Mouse (Mus musculus): Measurements from ENCODE around the gene Oard1.

Oard1 gene

DNA sequence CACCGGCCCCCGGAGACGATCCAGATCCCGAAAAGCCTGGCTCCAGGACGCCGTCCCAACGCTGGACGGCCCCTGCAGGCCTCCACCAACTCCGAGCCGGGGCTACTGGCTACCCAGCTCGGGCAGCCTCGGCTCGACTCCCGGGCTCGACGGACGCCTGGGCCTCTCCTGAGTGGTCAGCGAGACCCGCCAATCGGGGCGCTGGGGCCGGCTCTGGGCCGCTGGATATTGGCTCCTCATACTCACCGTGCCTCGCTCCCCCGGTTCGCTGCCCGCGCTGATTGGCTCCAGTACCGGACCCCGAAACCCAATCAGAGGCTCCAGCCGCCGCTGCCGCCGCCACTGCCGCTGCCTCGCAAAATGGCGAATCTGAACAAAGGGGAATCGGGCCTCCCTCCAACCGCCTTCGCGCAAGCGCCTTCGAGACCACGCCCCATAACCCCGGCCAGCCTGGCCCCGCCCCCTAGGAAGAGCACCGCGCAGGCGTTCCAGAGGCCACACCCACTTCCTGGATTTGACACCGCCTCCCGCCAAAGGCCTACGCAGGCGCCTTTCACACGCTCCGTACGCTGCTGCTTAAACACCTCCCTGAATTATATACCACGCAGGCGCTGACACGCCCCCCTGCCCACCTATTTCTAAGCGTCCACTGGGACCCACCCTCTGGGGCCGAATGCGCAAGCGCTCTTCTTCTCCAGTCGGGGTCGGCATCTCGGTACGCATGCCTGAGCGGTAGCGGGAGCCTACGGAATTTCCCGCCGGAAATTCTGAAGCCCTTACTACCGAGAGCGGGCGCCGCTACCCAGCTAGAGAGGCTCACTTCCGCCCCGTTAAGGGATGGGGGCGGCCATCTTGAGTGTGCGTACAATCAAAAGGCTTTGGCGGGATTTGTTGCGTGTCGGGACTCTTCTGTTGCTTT is at the start of gene Oard1, which contains the start of gene Nfya:
Gene Oard1 (plus strand): TSS at position 635 of the 919 bp plus-strand sequence.
Gene Nfya (minus strand): TSS at position 527 of the 919 bp plus-strand sequence.
- DNase-seq (ENCODE audit: low spot score in 2 of 2), result peak; percentile 99 to 100

DNA sequence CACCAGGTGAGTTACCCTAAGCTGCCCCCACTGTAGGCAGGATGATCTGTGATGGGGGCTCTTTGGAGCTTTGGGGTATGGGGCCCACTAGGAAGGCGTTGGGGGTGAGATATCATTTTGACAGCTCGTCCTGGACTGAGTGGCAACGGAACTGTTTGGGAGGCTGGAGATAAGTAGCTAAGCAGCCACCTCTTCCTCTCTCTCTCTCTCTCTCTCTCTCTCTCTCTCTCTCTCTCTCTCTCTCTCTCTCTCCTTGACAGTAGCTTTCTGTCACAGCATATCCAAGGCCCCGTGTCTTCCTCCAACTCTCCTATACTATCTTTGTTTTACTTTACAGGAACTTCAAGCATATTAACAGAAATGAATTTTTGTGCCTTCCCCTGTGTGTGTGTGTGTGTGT is 49.4 kb upstream of the Oard1 start:
- no peak for DNase-seq (ENCODE audit: low spot score in 2 of 2)

GRCm38 (mm10) chr17:48362346-48362745 is 47.5 kb upstream of the Oard1 start:
- DNase-seq (ENCODE audit: low spot score in 2 of 2), result no peak

DNA sequence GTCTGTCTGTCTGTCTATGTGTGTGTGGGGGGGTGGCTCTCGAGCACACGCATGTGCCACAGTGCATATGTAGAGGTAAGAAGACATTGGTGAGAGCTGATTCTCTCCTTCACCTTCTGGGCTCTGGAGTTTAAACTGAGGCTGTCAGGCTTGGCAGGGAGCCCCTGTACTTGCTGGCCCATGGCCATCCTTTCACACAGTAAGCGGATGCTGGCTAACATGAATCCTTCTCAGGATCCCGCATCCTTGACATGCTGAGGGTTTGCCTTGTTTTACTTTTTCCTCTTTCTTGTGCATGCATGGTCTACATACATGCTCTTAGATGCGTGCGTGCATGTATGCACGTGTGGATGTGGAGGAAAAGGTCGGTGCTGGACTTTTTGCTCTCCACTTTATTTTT is 46.8 kb upstream of the Oard1 start:
- no peak for DNase-seq (ENCODE audit: low spot score in 2 of 2)

GRCm38 (mm10) chr17:48363421-48363965 is 46.3 kb upstream of the Oard1 start:
- no peak for DNase-seq (ENCODE audit: low spot score in 2 of 2)

- DNase-seq (ENCODE audit: low spot score in 2 of 2), result no peak
Observed at GRCm38 (mm10) chr17:48365511-48366155, 44.2 kb upstream of the Oard1 start.

- peak in 1 of 2 experiments; percentile 7 for DNase-seq (ENCODE audit: low spot score in 2 of 2)
Observed at GRCm38 (mm10) chr17:48366806-48367205, 43.0 kb upstream of the Oard1 start.

GRCm38 (mm10) chr17:48371621-48372020 is 38.2 kb upstream of the Oard1 start:
- DNase-seq (ENCODE audit: low spot score in 2 of 2), result no peak

DNA sequence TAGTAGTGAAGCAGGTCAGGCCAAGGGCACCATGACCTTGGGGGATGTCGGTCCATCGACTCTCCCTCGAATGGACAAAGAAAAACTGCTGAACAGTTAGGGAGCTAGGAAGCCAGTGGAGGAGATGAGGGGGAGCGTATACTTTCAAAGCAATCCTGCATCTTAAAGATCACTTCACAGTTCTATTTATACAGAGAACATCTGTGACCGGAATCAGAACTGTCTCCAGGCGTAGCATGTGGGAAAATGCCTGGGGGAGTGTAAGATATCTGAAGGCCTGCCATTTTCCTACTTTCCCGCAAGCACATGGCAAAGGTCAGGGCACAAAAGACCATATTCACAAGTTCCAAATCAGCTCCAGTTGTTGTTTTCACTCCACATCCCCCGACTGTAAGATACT is 36.8 kb upstream of the Oard1 start:
- DNase-seq (ENCODE audit: low spot score in 2 of 2), result no peak

- DNase-seq (ENCODE audit: low spot score in 2 of 2), result no peak
Observed at GRCm38 (mm10) chr17:48376102-48376501, 33.7 kb upstream of the Oard1 start.

- no peak for DNase-seq (ENCODE audit: low spot score in 2 of 2)
Observed at GRCm38 (mm10) chr17:48379050-48379449, 30.8 kb upstream of the Oard1 start.

- DNase-seq (ENCODE audit: low spot score in 2 of 2), result no peak
Observed at GRCm38 (mm10) chr17:48385786-48386461, 23.9 kb upstream of the Oard1 start.

DNA sequence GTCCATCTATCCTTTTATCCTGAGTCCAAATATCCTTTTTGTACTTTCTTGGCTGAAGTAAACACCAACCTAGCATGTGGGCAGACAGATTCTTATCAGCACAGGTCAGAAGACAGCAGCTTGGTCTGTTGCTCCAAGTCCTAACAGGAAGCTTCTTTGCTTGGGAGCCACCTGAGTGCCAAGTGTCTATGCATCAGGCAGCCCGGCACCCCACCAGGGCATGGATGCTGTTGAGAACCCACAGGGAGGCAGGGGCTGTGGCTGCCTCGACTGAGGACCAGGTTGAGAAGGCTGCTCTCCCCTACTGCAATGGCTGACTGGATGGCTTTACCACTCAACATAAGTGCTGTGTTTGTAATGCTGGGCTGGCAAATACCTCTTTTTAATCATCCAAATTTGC is 21.1 kb upstream of the Oard1 start:
- DNase-seq (ENCODE audit: low spot score in 2 of 2), result no peak

DNA sequence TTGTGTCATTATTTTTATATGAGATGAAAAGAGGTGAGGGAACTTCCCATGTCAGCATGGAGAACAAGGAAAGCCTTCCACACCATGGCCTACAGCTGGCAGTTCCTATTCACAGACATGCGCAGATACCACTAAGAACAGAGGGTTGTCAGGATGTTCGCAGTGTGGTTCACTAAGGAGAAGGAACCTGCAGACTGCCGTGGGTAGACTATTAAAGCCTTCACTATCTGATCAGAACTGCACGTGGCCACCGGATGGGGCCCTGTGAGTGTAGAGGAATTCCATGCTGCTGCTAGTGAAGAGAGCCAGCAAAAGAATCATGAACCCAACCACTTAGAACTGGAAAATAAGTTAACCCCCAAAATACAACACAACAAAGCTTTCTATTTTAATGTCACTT is 20.4 kb upstream of the Oard1 start:
- DNase-seq (ENCODE audit: low spot score in 2 of 2), result no peak

DNA sequence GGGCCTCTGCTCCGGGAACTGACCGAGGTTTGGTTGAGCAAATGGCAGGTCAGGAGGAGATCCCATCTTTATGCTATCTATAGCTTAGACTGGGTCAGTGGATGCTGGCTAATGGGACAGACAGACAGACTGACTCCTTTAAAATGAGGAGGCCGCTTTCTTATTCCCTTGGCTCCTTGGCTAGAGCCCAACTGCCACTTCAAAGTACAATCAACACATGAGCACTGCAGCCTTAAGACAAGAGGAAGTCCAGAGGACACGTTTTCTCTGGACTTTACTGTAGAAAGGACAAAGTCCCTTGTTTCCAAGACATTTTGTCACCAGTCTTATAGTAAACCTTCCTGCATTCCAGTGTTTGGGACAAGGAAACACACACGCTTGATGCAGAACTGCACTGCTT is 18.4 kb upstream of the Oard1 start:
- no peak for DNase-seq (ENCODE audit: low spot score in 2 of 2)

DNA sequence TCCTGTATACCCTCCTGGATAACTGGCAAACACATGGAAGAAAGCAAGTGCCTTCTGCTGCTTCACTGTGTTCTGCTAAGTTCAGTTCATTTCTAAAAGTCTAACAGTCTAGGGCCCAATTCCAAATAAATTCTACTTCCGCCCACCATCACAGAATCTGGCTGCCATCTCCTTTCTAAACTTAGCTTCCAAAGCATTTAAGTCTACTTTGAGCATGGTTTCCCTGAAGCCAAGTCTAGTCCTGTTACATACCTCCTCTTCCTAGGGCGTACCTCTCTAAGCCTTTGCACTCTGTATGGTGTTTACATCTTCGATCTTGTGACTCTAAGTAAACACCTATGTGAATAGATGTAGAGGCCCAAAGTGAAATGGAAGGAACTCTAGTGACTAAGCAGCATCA is 17.2 kb upstream of the Oard1 start:
- no peak for DNase-seq (ENCODE audit: low spot score in 2 of 2)

DNA sequence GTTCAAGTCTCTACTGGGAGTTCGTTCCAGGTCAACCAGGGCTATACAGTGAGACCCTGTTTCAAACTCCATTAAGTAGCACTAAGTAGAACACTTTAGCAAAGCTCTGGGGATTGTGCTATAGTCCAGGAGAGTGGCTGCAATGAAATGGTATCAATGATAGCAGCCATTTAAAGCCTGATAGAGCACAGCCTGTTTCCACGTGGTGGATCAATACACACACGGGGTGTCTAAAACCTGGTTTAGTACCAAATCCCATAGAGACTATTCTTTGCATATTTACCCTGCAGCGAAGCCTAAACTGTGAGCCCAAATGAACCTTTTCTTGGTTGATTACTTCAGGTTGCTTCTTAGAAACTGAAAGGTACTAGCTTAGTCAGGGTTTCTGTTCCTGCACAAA is 8.1 kb upstream of the Oard1 start:
- no peak for DNase-seq (ENCODE audit: low spot score in 2 of 2)

GRCm38 (mm10) chr17:48402751-48403150 is 7.1 kb upstream of the Oard1 start:
- DNase-seq (ENCODE audit: low spot score in 2 of 2), result no peak

GRCm38 (mm10) chr17:48403848-48404247 is 6.0 kb upstream of the Oard1 start:
- DNase-seq (ENCODE audit: low spot score in 2 of 2), result no peak

DNA sequence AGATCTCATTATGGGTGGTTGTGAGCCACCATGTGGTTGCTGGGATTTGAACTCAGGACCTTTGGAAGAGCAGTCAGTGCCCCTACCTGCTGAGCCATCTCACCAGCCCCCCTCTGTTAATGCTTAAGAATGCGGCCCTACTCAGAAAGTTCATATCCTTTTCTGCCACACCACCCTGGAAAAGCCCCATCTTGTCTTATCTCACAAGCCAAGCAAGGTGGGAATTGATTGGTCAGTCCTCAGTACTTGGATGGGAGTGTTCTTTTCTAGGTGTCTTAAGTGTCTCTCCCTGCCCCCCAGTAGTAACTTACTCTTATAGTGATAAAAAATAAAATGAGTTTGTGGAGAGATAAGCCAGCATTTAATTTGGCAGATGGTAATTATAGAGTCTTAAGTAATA is 5.1 kb upstream of the Oard1 start:
- DNase-seq (ENCODE audit: low spot score in 2 of 2), result no peak

DNA sequence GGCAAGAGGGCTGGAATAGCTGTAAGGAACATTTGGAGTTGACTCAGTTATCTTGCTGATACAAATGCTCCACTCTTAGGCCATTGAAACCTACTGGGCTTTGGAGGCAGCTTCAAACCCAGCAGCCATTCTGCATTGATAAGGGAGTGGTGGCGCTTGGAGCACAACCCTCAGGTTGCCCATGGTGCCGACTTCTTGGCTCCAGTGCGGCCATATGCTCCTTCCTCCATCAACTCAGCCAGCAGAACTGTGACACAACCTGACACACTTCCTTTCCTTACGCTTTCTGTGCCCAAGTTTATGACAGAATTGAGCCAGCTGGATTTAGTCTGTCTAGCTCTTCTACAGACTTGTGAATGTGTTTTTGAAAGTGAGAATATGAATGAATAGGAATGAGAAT is 2.7 kb upstream of the Oard1 start:
- DNase-seq (ENCODE audit: low spot score in 2 of 2), result no peak

GRCm38 (mm10) chr17:48407910-48408525 is 1.8 kb upstream of the Oard1 start:
- no peak for DNase-seq (ENCODE audit: low spot score in 2 of 2)
